Mouse (Mus musculus): ENCODE measurements around the gene Dpyd.

DNA sequence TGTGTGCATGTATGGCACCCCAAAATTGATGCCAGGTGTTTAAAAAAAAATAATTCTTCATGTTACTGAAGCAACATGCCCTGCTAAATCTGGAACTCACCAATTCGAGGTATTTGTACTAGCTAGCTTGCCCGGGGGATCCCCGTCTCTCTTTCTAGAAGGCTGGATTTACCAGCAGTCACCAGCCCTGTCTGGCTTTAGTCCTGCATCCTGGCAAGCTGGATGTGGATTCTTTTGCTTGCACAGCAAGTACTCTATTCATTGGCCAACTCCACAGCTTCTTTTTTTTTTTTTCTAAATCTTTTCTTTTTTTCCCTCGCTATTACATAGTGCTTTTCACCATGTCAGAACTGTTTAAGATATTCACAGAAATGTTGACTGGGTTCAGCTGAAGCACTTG, 46.8 kb downstream of the Dpyd start:
- TF ChIP-seq CTCF (IDR thresholded peaks at IDR 0.05; ENCODE audit: low read depth, low read length), result no peak
- TF ChIP-seq POLR2A (IDR thresholded peaks at IDR 0.05; ENCODE audit: insufficient read depth, low read length), result no peak
- TF ChIP-seq EP300 (IDR thresholded peaks at IDR 0.05; ENCODE audit: insufficient read depth, low read depth, low read length), result no peak
